Mouse (Mus musculus): Measurements from ENCODE around the gene Cdc7. TPM values are rescaled to one million over a fixed set of nuclear protein-coding genes. Genes with fewer than 3 reads are reported as not detected.

Gene Cdc7
- polyA plus RNA-seq, 1 experiment: 1.9 TPM

DNA sequence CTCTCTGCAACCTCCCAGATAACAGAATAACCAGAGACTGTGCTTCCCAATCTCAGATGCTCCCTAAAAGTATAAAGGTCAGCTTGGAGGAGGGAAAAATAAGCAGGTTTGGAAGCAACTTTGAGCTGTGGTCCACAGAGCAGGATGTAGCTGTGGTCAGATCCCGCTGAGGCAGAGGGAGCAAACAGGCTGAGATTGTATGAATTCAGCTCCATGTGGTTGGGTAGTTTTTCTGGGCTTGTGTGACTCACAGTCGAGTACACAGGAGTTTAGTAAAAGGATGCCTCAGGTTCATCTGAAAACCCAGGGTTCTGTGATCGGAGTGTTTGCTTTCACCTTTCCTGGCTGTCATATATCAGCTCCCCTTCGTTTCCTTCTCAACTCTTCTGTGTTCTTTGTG, 65.7 kb downstream of the Cdc7 start:
- H3K4me3 ChIP-seq (replicated peaks; ENCODE audit: extremely low read depth, low read depth, low read length): no peak overlapping the region
- TF ChIP-seq POLR2A (IDR thresholded peaks at IDR 0.05; ENCODE audit: borderline replicate concordance, extremely low read depth, low read depth, low read length) (no peak), CTCF (IDR thresholded peaks at IDR 0.05; ENCODE audit: insufficient read depth, low read length) (no peak)
- no peak for DNase-seq
- WGBS: 73% methylated on average over 4 of the region's 4 CpGs
- H3K4me1 ChIP-seq (ENCODE audit: control insufficient read depth, insufficient read depth, low read length): no peaks in the 10 kb centered on the region

DNA sequence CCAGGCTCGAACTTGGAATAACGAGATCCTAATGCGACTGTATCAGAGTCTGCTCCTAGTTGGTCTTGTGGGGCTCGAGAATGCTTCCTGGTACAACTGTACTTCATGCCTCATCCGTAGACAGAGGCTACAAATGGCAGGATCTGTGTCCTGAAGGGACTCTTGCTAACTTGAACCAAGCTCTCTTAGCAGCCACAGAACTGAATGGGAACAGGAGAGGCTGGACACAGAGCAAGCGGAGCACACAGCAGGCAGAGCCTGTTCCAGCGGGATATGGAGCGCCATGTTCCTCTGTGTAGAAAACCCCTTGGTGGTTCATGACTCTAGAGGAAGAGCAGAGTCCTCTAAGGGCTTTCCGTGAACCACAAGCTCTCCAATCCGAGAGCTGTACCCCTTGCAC, 66.7 kb downstream of the Cdc7 start:
- TF ChIP-seq CTCF (IDR thresholded peaks at IDR 0.05; ENCODE audit: insufficient read depth, low read length) (no peak), POLR2A (IDR thresholded peaks at IDR 0.05; ENCODE audit: borderline replicate concordance, extremely low read depth, low read depth, low read length) (no peak)
- DNase-seq: no peak
- no peak overlapping the region for H3K4me3 ChIP-seq (replicated peaks; ENCODE audit: extremely low read depth, low read depth, low read length)
- no peaks in the 10 kb centered on the region for H3K4me1 ChIP-seq (ENCODE audit: control insufficient read depth, insufficient read depth, low read length)
- WGBS: 95% methylated on average over 10 of the region's 10 CpGs

Other genes starting within 250 kb of the Cdc7 start
- gene Hfm1, start 38.0 kb upstream of the Cdc7 start, polyA plus RNA-seq (2012; rRNA removed): not detected in 2 replicates